Mouse (Mus musculus) liver, embryonic 14.5 days (tissue): ENCODE measurements around the gene Vmn2r57.

ENCODE experiments used
- CTCF ChIP-seq: IDR thresholded peaks from 2 replicates; pipeline ENCODE4 v1.5.1; 2016; ENCODE audit warnings: antibody characterized with exemption, low read depth, control low read depth
- EP300 ChIP-seq: IDR thresholded peaks from 2 replicates; pipeline ENCODE4 v1.6.1; 2016; ENCODE audit warnings: antibody characterized with exemption, low read depth

DNA sequence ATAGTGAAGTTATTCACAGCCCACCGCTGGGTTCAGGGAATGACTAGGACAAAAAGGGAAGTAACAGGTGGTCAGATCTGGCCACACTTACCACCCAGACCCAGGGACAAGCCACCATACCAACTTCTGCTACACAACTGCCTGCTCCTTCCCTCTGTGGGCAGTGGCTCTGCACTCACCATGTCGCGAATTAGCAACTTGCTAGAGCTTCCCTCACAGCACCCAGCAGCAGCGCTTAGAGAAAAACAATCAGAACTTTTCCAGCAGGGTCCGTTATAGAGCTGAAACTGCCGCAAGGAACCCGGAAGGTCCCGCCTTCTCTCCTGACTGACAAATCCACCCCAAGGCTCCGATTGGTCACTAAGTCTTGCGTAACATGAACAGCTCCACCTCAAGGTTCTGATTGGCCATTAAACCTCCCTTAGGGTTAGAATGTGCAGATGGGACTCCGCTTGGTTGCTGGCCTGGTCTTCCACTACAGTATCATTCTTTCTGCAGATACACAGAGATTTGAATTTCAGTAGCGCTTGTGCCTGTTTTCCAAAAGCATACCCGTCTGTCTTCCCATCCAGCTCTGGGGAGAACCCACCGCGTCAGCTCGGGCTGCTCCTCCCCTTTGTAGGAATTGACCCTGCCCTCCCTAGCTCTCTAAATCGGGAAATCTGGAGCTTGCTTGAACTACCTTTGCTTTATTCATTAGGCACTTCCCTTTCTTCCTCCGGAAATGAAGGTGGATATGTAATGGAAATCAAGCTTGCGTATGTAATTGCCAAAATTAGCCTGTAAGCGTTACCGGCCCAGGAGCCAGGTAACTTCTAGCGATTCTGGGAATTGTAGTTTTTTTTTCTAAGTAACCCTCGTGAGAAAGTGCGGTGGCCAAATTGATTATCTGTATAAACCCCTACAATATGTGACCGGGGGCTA, 55.2 kb downstream of the Vmn2r57 start, which contains the start of gene AI987944:
- no peak for TF ChIP-seq EP300
- TF ChIP-seq CTCF = no peak
